Mouse (Mus musculus): ENCODE measurements around the gene Pla2g15. TPM values are rescaled to one million over a fixed set of nuclear protein-coding genes. Genes with fewer than 3 reads are reported as not detected.

Gene Pla2g15
- polyA plus RNA-seq, 1 experiment from 2014 or later: 7.9 TPM

DNA sequence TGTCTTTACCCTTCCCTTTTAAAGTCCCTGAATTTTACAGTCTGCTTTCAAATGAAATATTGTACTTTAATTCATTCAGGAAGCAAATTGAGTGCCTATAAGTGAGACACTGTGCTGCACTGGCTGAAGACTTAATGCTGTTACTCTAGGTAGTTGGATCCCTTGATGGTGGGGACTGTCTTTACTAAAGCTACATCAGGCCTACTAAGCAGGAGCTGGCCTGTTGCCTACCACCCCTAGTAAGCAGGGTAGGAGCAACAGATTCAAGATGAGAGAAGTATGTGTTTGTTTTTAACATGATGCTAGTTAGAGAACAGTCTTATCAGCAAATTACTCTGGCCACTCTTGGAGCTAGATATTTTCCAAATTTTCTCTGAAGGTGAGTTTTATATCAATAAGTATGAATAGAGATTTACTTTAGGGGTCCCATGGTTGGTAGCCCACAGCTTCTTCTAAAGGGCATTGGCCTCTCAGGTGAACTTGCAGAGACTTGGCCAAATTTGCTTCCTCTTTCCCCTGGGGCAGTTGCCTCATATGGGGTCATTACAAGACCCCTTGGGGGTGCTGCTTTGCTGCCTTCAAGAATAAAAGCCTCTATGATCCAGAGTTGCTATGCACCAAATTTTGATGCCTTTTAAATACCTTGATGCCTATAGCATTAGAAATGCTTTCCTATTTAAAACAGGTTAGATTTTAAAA is 20.8 kb upstream of the Pla2g15 start:
- H3K27ac ChIP-seq (ENCODE audit: low read depth, low read length): no peak overlapping the region
- H3K4me2 ChIP-seq (replicated peaks; ENCODE audit: low read depth): no peak overlapping the region
- no peak for ATAC-seq
- H3K4me1 ChIP-seq (replicated peaks; ENCODE audit: control insufficient read depth, insufficient read depth, low read length): 0 out of 2 replicates have a peak, but pooled peaks cover 3% of the 10 kb centered on the region
- H3K9ac ChIP-seq (ENCODE audit: low read depth, low read length): no peak overlapping the region
- H3K27me3 ChIP-seq (replicated peaks; ENCODE audit: control insufficient read depth, insufficient read depth, low read length): no peaks in the 10 kb centered on the region
- H3K36me3 ChIP-seq (ENCODE audit: control insufficient read depth, insufficient read depth): peaks cover 69% of the 10 kb centered on the region
- no peak for TF ChIP-seq CTCF (IDR thresholded peaks at IDR 0.05; ENCODE audit: low read depth)
- no peaks in the 10 kb centered on the region for H3K9me3 ChIP-seq (ENCODE audit: control insufficient read depth)
- no peak overlapping the region for H3K4me3 ChIP-seq (ENCODE audit: low read depth, low read length)

DNA sequence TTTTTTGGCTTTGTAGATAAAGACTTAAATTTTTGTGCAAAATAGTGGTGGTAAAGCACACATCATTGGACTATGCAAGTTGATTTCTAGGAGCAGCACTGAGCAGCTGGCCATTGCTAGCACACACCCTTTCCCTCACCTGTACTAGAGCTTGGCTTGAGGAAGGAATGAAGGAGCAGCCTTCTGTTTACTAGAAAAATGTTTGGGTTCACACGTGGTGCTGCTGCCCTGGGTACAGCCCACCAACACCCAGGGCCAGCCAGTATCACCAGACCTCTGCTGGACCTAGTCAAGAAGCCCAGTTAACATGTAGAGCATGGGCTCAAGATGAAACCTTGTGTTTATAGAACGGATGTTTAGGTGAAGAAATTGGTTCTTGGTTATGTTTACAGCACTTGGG is 20.2 kb upstream of the Pla2g15 start:
- H3K27me3 ChIP-seq (replicated peaks; ENCODE audit: control insufficient read depth, insufficient read depth, low read length): no peaks in the 10 kb centered on the region
- WGBS: 68% methylated on average over 2 of the region's 2 CpGs
- ATAC-seq: no peak
- H3K9me3 ChIP-seq (ENCODE audit: control insufficient read depth): no peaks in the 10 kb centered on the region
- 0 out of 2 replicates have a peak, but pooled peaks cover 3% of the 10 kb centered on the region for H3K4me1 ChIP-seq (replicated peaks; ENCODE audit: control insufficient read depth, insufficient read depth, low read length)
- no peak for TF ChIP-seq CTCF (IDR thresholded peaks at IDR 0.05; ENCODE audit: low read depth)
- H3K9ac ChIP-seq (ENCODE audit: low read depth, low read length): no peak overlapping the region
- no peak overlapping the region for H3K4me3 ChIP-seq (ENCODE audit: low read depth, low read length)
- no peak overlapping the region for H3K4me2 ChIP-seq (replicated peaks; ENCODE audit: low read depth)
- peaks cover 69% of the 10 kb centered on the region for H3K36me3 ChIP-seq (ENCODE audit: control insufficient read depth, insufficient read depth)
- H3K27ac ChIP-seq (ENCODE audit: low read depth, low read length): no peak overlapping the region

DNA sequence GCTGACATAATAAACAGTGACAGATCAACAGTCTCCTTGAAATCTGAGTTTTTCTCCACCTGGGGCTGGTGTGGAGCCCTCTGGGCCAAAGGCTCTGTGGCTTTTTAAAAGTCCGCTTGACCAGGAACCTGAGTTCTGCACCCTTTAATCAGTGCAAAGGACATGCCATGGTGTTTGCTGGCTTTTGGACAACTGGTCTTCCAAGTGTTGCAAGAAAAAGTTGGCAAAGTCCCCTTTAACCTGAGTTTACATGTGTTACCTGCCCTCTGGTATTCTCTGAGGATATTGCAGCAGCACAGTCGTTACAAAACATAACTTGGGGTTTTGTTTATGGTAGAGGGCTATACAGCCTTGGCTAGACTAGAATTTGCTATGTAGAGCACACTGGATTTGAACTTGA is 19.7 kb upstream of the Pla2g15 start:
- no peaks in the 10 kb centered on the region for H3K9me3 ChIP-seq (ENCODE audit: control insufficient read depth)
- no peak overlapping the region for H3K4me3 ChIP-seq (ENCODE audit: low read depth, low read length)
- no peak overlapping the region for H3K9ac ChIP-seq (ENCODE audit: low read depth, low read length)
- no peak for ATAC-seq
- no peak for TF ChIP-seq CTCF (IDR thresholded peaks at IDR 0.05; ENCODE audit: low read depth)
- no peaks in the 10 kb centered on the region for H3K27me3 ChIP-seq (replicated peaks; ENCODE audit: control insufficient read depth, insufficient read depth, low read length)
- no peak overlapping the region for H3K27ac ChIP-seq (ENCODE audit: low read depth, low read length)
- peaks cover 69% of the 10 kb centered on the region for H3K36me3 ChIP-seq (ENCODE audit: control insufficient read depth, insufficient read depth)
- H3K4me1 ChIP-seq (replicated peaks; ENCODE audit: control insufficient read depth, insufficient read depth, low read length): 0 out of 2 replicates have a peak, but pooled peaks cover 3% of the 10 kb centered on the region
- no peak overlapping the region for H3K4me2 ChIP-seq (replicated peaks; ENCODE audit: low read depth)
- WGBS: 73% methylated on average over 2 of the region's 2 CpGs

DNA sequence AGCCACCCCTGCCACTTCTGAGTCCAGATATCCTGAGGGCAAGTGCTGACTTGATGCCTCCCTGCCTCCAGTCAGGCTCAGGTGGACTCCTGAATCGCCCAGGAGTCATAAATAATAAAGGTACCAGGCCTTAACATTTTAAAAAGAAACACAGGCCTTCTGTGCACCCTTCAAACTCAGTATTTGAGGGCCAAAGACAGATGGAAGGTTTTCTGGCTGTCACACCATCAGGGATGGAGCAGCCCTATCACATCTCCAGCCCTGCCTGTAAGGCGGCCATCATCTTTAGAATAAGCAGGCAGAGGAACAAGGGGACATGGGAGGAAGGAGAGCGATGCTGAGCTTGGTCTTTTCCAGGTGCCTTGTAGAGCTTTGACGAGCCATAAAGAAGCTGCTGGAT is 19.2 kb upstream of the Pla2g15 start:
- Histone ChIP-seq H3K4me3 (ENCODE audit: low read depth, low read length) (no peak overlapping the region), H3K27ac (ENCODE audit: low read depth, low read length) (no peak overlapping the region), H3K4me1 (replicated peaks; ENCODE audit: control insufficient read depth, insufficient read depth, low read length) (0 out of 2 replicates have a peak, but pooled peaks cover 3% of the 10 kb centered on the region), H3K4me2 (replicated peaks; ENCODE audit: low read depth) (no peak overlapping the region), H3K36me3 (ENCODE audit: control insufficient read depth, insufficient read depth) (peaks cover 69% of the 10 kb centered on the region), H3K9ac (ENCODE audit: low read depth, low read length) (no peak overlapping the region), H3K9me3 (ENCODE audit: control insufficient read depth) (no peaks in the 10 kb centered on the region), H3K27me3 (replicated peaks; ENCODE audit: control insufficient read depth, insufficient read depth, low read length) (0 out of 2 replicates have a peak, but pooled peaks cover 3% of the 10 kb centered on the region)
- no peak for ATAC-seq
- 90% methylated on average over 4 of the region's 4 CpGs for WGBS
- no peak for TF ChIP-seq CTCF (IDR thresholded peaks at IDR 0.05; ENCODE audit: low read depth)

DNA sequence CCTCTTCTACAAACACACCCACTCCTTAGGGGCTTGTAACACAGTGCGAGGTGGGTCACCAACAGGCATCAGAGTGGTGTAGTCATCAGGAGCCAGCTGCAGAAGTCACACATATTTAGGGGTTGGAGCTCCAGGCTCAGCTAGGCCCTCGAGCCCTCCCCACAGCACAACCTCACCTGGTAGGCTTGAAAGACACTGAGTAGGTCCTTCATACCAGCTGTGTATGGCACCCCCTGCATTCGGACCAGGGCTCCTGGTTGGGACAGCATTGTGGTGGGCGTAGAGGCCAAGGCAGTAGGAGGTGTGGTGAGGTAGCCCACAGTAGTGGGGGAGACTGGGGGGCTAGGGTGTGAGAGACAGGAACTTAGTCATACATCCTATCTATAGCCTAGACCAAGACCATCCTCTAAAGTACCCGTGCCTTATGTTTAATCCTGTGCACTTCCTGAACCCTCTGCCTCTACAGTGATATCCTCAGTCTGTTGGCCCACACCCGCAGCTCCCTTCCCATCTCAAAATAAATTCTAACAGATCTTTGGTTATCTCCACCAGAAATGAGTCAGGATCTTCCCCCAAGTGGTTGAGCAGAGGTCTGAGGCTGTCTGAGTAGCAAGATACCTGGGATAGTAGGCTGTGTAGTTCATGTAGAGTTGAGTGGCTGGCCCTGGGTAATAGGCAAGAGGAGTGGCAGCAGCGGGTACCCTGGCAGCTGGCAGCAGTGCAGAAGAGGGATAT is 18.5 kb upstream of the Pla2g15 start:
- H3K4me1 ChIP-seq (replicated peaks; ENCODE audit: control insufficient read depth, insufficient read depth, low read length): 0 out of 2 replicates have a peak, but pooled peaks cover 3% of the 10 kb centered on the region
- no peak overlapping the region for H3K4me3 ChIP-seq (ENCODE audit: low read depth, low read length)
- peaks cover 65% of the 10 kb centered on the region for H3K36me3 ChIP-seq (ENCODE audit: control insufficient read depth, insufficient read depth)
- no peak for ATAC-seq
- H3K27me3 ChIP-seq (replicated peaks; ENCODE audit: control insufficient read depth, insufficient read depth, low read length): 0 out of 2 replicates have a peak, but pooled peaks cover 3% of the 10 kb centered on the region
- no peak overlapping the region for H3K9ac ChIP-seq (ENCODE audit: low read depth, low read length)
- H3K4me2 ChIP-seq (replicated peaks; ENCODE audit: low read depth): no peak overlapping the region
- no peaks in the 10 kb centered on the region for H3K9me3 ChIP-seq (ENCODE audit: control insufficient read depth)
- no peak overlapping the region for H3K27ac ChIP-seq (ENCODE audit: low read depth, low read length)
- TF ChIP-seq CTCF (IDR thresholded peaks at IDR 0.05; ENCODE audit: low read depth): no peak
- 89% methylated on average over 7 of the region's 7 CpGs for WGBS

DNA sequence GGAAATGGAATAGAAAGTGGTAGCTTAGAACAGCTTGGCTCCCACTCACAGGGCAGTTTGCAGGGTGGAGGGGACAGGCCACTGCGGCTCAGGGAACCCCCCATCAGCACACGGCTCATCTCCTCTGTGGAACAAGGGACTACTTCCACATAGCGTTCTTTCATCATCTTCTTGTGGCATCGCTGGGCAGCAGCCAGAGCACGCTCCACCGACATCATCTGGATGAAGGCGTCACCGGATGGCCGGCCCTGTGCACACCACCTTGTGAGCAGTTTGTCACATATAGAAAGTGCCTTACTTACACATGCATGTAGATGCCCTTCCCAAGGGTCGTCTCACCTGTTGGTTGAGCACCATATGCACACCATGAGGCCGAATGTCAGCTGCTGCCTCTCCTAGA is 17.8 kb upstream of the Pla2g15 start:
- 88% methylated on average over 11 of the region's 11 CpGs for WGBS
- H3K27ac ChIP-seq (ENCODE audit: low read depth, low read length): no peak overlapping the region

More for the DNA sequence above, 17.8 kb upstream of the Pla2g15 start:
- H3K9ac ChIP-seq (ENCODE audit: low read depth, low read length): no peak overlapping the region
- H3K27me3 ChIP-seq (replicated peaks; ENCODE audit: control insufficient read depth, insufficient read depth, low read length): 0 out of 2 replicates have a peak, but pooled peaks cover 3% of the 10 kb centered on the region
- H3K4me3 ChIP-seq (ENCODE audit: low read depth, low read length): no peak overlapping the region
- ATAC-seq: no peak
- H3K36me3 ChIP-seq (ENCODE audit: control insufficient read depth, insufficient read depth): peaks cover 60% of the 10 kb centered on the region
- no peak for TF ChIP-seq CTCF (IDR thresholded peaks at IDR 0.05; ENCODE audit: low read depth)
- no peaks in the 10 kb centered on the region for H3K9me3 ChIP-seq (ENCODE audit: control insufficient read depth)
- H3K4me1 ChIP-seq (replicated peaks; ENCODE audit: control insufficient read depth, insufficient read depth, low read length): 0 out of 2 replicates have a peak, but pooled peaks cover 3% of the 10 kb centered on the region
- H3K4me2 ChIP-seq (replicated peaks; ENCODE audit: low read depth): no peak overlapping the region
